Mouse (Mus musculus) layer of hippocampus, postnatal 25 days (tissue): ENCODE measurements around the gene Sumo1. TPM values are rescaled to one million over a fixed set of nuclear protein-coding genes. Genes with fewer than 3 reads are reported as not detected.

Source experiments
- DNase-seq, 2 experiments: peaks; one replicate each; pipeline ENCODE4 v3.0.0; 2022; ENCODE audit warnings: mixed read lengths in 2 of 2, low spot score in 1 of 2; ENCODE audit errors: extremely low spot score in 1 of 2
- total RNA-seq, 2 experiments: library from RNA; stranded (reverse); gene quantifications; 2 replicates each; pipeline ENCODE4 v1.2.3; 2021

Gene Sumo1
- total RNA-seq, 2 experiments from 2014 or later: 113 to 114 TPM

- DNase-seq: no peak
Measured at GRCm38 (mm10) chr1:59595609-59596008, 75.0 kb downstream of the Sumo1 start.

- no peak for DNase-seq
Measured at GRCm38 (mm10) chr1:59594586-59595266, 75.9 kb downstream of the Sumo1 start.

- no peak for DNase-seq
Measured at GRCm38 (mm10) chr1:59593622-59594035, 77.0 kb downstream of the Sumo1 start.

- no peak for DNase-seq
Measured at GRCm38 (mm10) chr1:59592876-59593275, 77.8 kb downstream of the Sumo1 start.

- no peak for DNase-seq
Measured at GRCm38 (mm10) chr1:59592359-59592758, 78.3 kb downstream of the Sumo1 start.

- no peak for DNase-seq
Measured at GRCm38 (mm10) chr1:59589271-59589670, 81.4 kb downstream of the Sumo1 start.

- DNase-seq: peak; percentile 59 to 81
Measured at GRCm38 (mm10) chr1:59584656-59585410, 85.8 kb downstream of the Sumo1 start.

GRCm38 (mm10) chr1:59580880-59581279 lies 89.8 kb downstream of the Sumo1 start:
- DNase-seq: no peak

- DNase-seq: no peak
Measured at GRCm38 (mm10) chr1:59580131-59580751, 90.4 kb downstream of the Sumo1 start.

- no peak for DNase-seq
Measured at GRCm38 (mm10) chr1:59579327-59579726, 91.3 kb downstream of the Sumo1 start.

GRCm38 (mm10) chr1:59578770-59579169 lies 91.9 kb downstream of the Sumo1 start:
- no peak for DNase-seq

GRCm38 (mm10) chr1:59574262-59575187 lies 96.1 kb downstream of the Sumo1 start:
- DNase-seq: peak in 1 of 2 experiments; percentile 37

- DNase-seq: no peak
Measured at GRCm38 (mm10) chr1:59573843-59574242, 96.8 kb downstream of the Sumo1 start.

- no peak for DNase-seq
Measured at GRCm38 (mm10) chr1:59571502-59571901, 99.1 kb downstream of the Sumo1 start.

- no peak for DNase-seq
Measured at GRCm38 (mm10) chr1:59570767-59571166, 99.9 kb downstream of the Sumo1 start.

- DNase-seq: no peak
Measured at GRCm38 (mm10) chr1:59569301-59569700, 101.3 kb downstream of the Sumo1 start.

- no peak for DNase-seq
Measured at GRCm38 (mm10) chr1:59568283-59568682, 102.4 kb downstream of the Sumo1 start.

GRCm38 (mm10) chr1:59567521-59567920 lies 103.1 kb downstream of the Sumo1 start:
- DNase-seq: no peak

GRCm38 (mm10) chr1:59566926-59567325 lies 103.7 kb downstream of the Sumo1 start:
- DNase-seq: no peak

GRCm38 (mm10) chr1:59566281-59566680 lies 104.4 kb downstream of the Sumo1 start:
- DNase-seq: no peak
